Mouse (Mus musculus) stomach, postnatal 0 days (tissue): ENCODE data around the gene Map2k5.

Experiments used
- CTCF ChIP-seq: IDR thresholded peaks from 2 replicates; pipeline ENCODE4 v1.5.1; 2016; ENCODE audit warnings: antibody characterized with exemption, low read depth, mild to moderate bottlenecking, moderate library complexity
- EP300 ChIP-seq: optimal IDR thresholded peaks from 2 replicates; pipeline ENCODE3; 2016; ENCODE audit warnings: antibody characterized with exemption

DNA sequence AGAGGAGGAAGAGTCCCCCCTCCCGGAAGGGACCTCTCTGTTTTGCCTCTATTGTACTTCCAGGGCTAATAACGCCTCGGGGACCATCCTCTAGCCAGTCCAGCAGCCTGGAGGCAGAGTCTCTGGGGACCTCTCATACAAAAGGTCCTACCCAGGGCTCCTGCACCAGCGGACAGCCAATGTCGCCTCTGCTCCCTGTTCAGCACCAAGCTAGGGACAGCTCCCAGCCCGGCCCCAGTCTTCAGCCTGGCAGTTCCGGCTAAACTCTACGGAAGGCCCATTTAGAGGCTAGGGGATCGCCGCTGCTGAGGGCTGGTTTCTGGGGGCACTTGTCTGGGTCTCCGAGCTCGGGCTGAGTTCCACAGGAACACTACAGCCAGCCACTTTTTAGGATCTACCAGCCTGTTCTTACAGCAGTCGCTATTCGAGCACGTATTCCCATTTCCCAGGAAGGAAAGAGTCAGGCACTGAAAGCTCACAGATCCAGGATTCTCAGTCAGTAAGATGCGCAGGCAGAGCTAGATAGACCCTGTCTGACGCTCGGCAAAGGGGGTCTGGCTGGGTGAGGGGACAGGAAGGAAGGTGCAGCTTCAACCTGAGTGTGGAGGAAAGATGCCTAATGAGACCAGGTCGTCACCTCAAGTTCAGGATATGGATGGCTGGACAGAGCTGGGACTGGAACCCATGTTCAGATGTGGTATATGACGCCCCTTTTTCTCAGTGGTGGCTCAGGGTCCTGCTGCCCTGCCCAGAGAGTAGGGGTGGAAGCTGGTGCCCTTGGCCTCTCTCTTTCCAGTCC lies 226.4 kb downstream of the Map2k5 start:
- TF ChIP-seq CTCF (no peak), EP300 (no peak)
